Mouse (Mus musculus): ENCODE measurements at regions not wholly inside any gene's neighbourhood (a gene's known extent, or its start where the extent isn't known, plus 50 kb on each side); places are given as distances from the start of the nearest gene placed in this dataset.
A peak's percentile ranks its signal among the peaks of the same experiment; 100 is the strongest.

DNA sequence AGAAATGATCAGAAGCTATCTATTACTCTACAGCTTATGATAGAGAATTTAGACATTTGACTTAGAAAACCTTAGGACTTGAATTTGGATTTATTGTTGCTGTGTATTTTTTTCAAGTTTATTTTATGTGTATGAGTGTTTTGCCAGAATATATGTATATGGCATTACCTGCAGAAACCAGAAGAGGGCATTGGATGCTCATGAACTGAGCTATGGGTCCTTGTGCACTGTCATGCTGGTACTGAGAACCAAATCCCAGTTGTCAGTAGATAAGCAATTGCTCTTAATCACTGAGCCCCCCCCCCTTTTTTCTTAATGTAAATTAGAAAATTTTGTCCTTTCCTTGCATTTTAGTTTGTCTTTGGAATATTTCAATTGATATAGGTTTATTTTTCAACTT lies 83.9 kb upstream of the 4932411N23Rik start:
- peak; percentile 1 for DNase-seq (ENCODE audit: low read depth, low spot score)
